11 mouse cellular contexts compared by ENCODE assay signal in the genomic region with DNA sequence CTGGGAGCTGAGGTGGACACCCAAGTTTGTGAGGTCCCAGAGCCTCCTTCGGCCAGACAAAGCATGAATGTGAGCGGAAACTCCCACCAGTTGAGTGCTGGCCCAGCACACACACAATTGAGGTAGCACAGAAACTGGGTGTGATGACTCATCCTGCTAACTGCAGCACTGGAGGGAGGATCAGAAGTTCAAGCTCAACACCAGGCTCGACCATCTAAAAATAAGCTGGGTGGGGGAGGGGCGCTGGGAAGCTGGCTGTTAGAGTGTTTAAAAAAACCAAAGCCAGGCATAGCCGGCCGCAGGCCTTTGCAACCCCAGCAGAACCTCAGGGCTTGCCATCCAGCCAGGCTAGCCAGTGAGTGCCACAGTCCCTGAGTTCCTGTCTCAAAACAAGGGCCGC.
A peak's percentile ranks its signal among the peaks of the same experiment; 100 is the strongest.
DNase-seq lines count a peak whose midpoint lies in the region; ATAC-seq lines count a peak whose summit lies in the region.
"Had no signal": no experiment of that assay in that cellular context is flagged by ENCODE, and none has a peak within 500 bp of the region (broad histone marks: within the 10 kb centered on the region; RNA-seq: fewer than 3 reads in every experiment).

No protein-coding gene starts in this region.

- no peaks in the 10 kb centered on the region; the same call in 1 of the 2 replicates for H3K4me1 ChIP-seq in embryonic facial prominence, embryonic 11.5 days (ENCODE audit: control insufficient read depth, insufficient read depth, low read length)
- peaks cover 30% of the 10 kb centered on the region for H3K4me1 ChIP-seq in embryonic facial prominence, embryonic 10.5 days
- peaks cover 2% of the 10 kb centered on the region; the same call in 1 of the 2 replicates for H3K4me1 ChIP-seq in intestine, embryonic 16.5 days (ENCODE audit: control insufficient read depth, insufficient read depth, low read length)
- H3K4me1 ChIP-seq in intestine, embryonic 15.5 days (replicated peaks): 0 out of 2 replicates have a peak, but pooled peaks cover 3% of the 10 kb centered on the region
- H3K4me1 ChIP-seq: hindbrain, embryonic 15.5 days had no signal

- peak; percentile 35 for DNase-seq in embryonic facial prominence, embryonic 11.5 days (ENCODE audit: low spot score)
- no peak for DNase-seq in embryonic facial prominence, embryonic 10.5 days (ENCODE audit: low spot score)
- DNase-seq in R1 (ENCODE audit: low read depth, low spot score): peak; percentile 85
- peak; percentile 12 for DNase-seq in skeletal muscle tissue, adult 2 months (ENCODE audit: low read depth, low spot score)
- no peak for DNase-seq in cerebellum, postnatal 4 days (ENCODE audit: low spot score in 2 of 2)
- no peak for DNase-seq in testis, postnatal 10 days (ENCODE audit: low spot score)
- DNase-seq: cerebellum, postnatal 14 days; left cerebral cortex, postnatal 4 days had no signal

- H3K9ac ChIP-seq in embryonic facial prominence, embryonic 11.5 days (replicated peaks; ENCODE audit: low read length): no peak overlapping the region
- H3K9ac ChIP-seq in intestine, embryonic 16.5 days (ENCODE audit: low read depth, low read length): no peak overlapping the region
- no peak overlapping the region for H3K9ac ChIP-seq in intestine, embryonic 15.5 days
- H3K9ac ChIP-seq: hindbrain, embryonic 15.5 days had no signal

- 49% methylated on average over 7 of the region's 7 CpGs for whole genome bisulfite sequencing in embryonic facial prominence, embryonic 11.5 days
- 49% methylated on average over 7 of the region's 7 CpGs for WGBS in embryonic facial prominence, embryonic 10.5 days
- WGBS in intestine, embryonic 16.5 days: 43% methylated on average over 7 of the region's 7 CpGs
- WGBS in intestine, embryonic 15.5 days: 41% methylated on average over 7 of the region's 7 CpGs

- no peaks in the 10 kb centered on the region for H3K9me3 ChIP-seq in embryonic facial prominence, embryonic 11.5 days (replicated peaks; ENCODE audit: control insufficient read depth, low read length)
- no peaks in the 10 kb centered on the region for H3K9me3 ChIP-seq in embryonic facial prominence, embryonic 10.5 days
- H3K9me3 ChIP-seq in intestine, embryonic 16.5 days (ENCODE audit: control insufficient read depth, low read length): no peaks in the 10 kb centered on the region
- H3K9me3 ChIP-seq in intestine, embryonic 15.5 days: no peaks in the 10 kb centered on the region
- H3K9me3 ChIP-seq: hindbrain, embryonic 15.5 days had no signal

- H3K27ac ChIP-seq in embryonic facial prominence, embryonic 11.5 days (replicated peaks; ENCODE audit: low read depth, low read length): no peak overlapping the region
- no peak overlapping the region for H3K27ac ChIP-seq in embryonic facial prominence, embryonic 10.5 days (replicated peaks)
- H3K27ac ChIP-seq in intestine, embryonic 16.5 days (ENCODE audit: low read length): no peak overlapping the region
- no peak overlapping the region for H3K27ac ChIP-seq in intestine, embryonic 15.5 days
- H3K27ac ChIP-seq: hindbrain, embryonic 15.5 days had no signal

- no peak overlapping the region for H3K4me3 ChIP-seq in embryonic facial prominence, embryonic 11.5 days (ENCODE audit: low read depth, low read length)
- no peak overlapping the region for H3K4me3 ChIP-seq in embryonic facial prominence, embryonic 10.5 days
- H3K4me3 ChIP-seq in intestine, embryonic 16.5 days (ENCODE audit: low read length): no peak overlapping the region
- no peak overlapping the region for H3K4me3 ChIP-seq in intestine, embryonic 15.5 days (replicated peaks)
- H3K4me3 ChIP-seq: hindbrain, embryonic 15.5 days had no signal

- H3K36me3 ChIP-seq in embryonic facial prominence, embryonic 11.5 days (replicated peaks; ENCODE audit: control insufficient read depth, insufficient read depth, low read depth, low read length): no peaks in the 10 kb centered on the region
- H3K36me3 ChIP-seq in embryonic facial prominence, embryonic 10.5 days (replicated peaks): peaks cover 22% of the 10 kb centered on the region
- no peaks in the 10 kb centered on the region for H3K36me3 ChIP-seq in intestine, embryonic 16.5 days (ENCODE audit: control insufficient read depth, insufficient read depth, low read length)
- H3K36me3 ChIP-seq in intestine, embryonic 15.5 days: no peaks in the 10 kb centered on the region
- H3K36me3 ChIP-seq: hindbrain, embryonic 15.5 days had no signal

- H3K27me3 ChIP-seq in embryonic facial prominence, embryonic 11.5 days (ENCODE audit: control insufficient read depth, insufficient read depth, low read length): no peaks in the 10 kb centered on the region; the same call in 1 of the 2 replicates
- peaks cover 23% of the 10 kb centered on the region; the same call in 1 of the 2 replicates for H3K27me3 ChIP-seq in embryonic facial prominence, embryonic 10.5 days (replicated peaks; ENCODE audit: low read depth, poor library complexity, severe bottlenecking)
- H3K27me3 ChIP-seq in intestine, embryonic 16.5 days (replicated peaks; ENCODE audit: control insufficient read depth, insufficient read depth, low read length): no peaks in the 10 kb centered on the region
- H3K27me3 ChIP-seq in intestine, embryonic 15.5 days (replicated peaks): no peaks in the 10 kb centered on the region
- H3K27me3 ChIP-seq: hindbrain, embryonic 15.5 days had no signal

- no peak overlapping the region for H3K4me2 ChIP-seq in embryonic facial prominence, embryonic 11.5 days (ENCODE audit: low read depth, low read length)
- H3K4me2 ChIP-seq in intestine, embryonic 16.5 days (ENCODE audit: low read depth, low read length): no peak overlapping the region
- no peak overlapping the region for H3K4me2 ChIP-seq in intestine, embryonic 15.5 days (replicated peaks)
- H3K4me2 ChIP-seq: hindbrain, embryonic 15.5 days had no signal

- ATAC-seq in embryonic facial prominence, embryonic 11.5 days (replicated peaks; ENCODE audit: insufficient number of reproducible peaks, low FRiP score, low TSS enrichment, low read depth): no peak
- ATAC-seq in intestine, embryonic 16.5 days: peak; percentile 38; the same call in 1 of the 2 replicates
- ATAC-seq in intestine, embryonic 15.5 days: no peak

Comparison
In these comparisons a context has a peak if more than half of its experiments do, and no peak if none do; other contexts are left out.
1. DNase-seq: peak in embryonic facial prominence, embryonic 11.5 days (single experiment), R1 (single experiment) and skeletal muscle tissue, adult 2 months (single experiment); none in embryonic facial prominence, embryonic 10.5 days (single experiment), cerebellum, postnatal 4 days (0 of 2) and testis, postnatal 10 days (single experiment).